9 mouse cellular contexts compared by ENCODE assay signal in the genomic region with DNA sequence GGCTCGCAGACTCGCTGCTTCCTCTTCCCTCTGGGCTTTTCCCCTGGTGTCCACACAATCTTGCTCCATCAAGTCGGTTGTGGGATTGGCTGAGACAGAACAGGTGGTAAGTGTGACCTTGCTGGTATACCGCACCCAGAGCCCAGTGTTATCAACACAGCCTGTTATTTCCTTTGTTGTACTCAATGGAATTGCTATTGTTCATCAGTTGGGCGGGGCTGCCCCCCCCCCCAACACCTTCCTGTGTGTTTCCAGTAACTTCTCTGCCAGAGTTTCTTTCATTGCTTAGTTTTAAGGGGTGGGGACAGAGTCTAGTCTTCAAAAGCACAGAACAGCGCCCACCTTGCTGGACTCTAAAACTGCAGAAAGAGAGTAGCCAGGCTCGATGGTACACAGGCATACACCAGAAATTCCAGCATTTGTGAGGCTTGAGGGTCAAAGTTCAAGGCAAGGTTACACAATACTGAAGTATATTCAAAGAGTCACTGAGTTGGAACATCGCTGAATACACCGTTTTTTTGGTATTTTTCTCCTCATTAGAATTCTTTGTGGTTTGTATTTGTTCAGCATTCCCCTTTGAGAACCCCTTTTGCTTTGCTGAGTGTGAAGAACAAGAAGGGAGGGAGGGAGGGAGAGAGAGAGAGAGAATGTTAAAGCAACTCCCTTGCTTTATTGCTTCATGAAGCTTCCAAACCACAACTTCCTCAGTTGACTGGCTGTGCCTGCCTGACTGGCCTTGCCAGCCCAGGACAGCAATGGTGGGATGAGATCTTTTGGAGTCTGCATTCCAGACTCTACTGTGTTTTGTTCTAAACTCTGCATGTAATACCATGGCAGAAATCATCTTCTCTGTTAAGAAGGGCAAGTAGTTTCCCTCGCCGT. TPM values are rescaled to one million over a fixed set of nuclear protein-coding genes. Genes with fewer than 3 reads are reported as not detected.
DNase-seq lines count a peak whose midpoint lies in the region; ATAC-seq and TF ChIP-seq lines count a peak whose summit lies in the region.
"Had no signal": no experiment of that assay in that cellular context is flagged by ENCODE, and none has a peak within 500 bp of the region (broad histone marks: within the 10 kb centered on the region; RNA-seq: fewer than 3 reads in every experiment).

No protein-coding gene starts in this region.

- peak overlapping the region; percentile 41; the same call in 1 of the 2 replicates for H3K27ac ChIP-seq in intestine, postnatal 0 days (ENCODE audit: low read depth, low read length)
- no peak overlapping the region for H3K27ac ChIP-seq in forebrain, embryonic 10.5 days
- H3K27ac ChIP-seq: hindbrain, embryonic 15.5 days had no signal

- no peaks in the 10 kb centered on the region for H3K9me3 ChIP-seq in intestine, postnatal 0 days (ENCODE audit: control insufficient read depth)
- H3K9me3 ChIP-seq in forebrain, embryonic 10.5 days, result no peaks in the 10 kb centered on the region
- H3K9me3 ChIP-seq: hindbrain, embryonic 15.5 days had no signal

- DNase-seq in gastrocnemius, postnatal 25 days, result peak; percentile 47
- DNase-seq in gastrocnemius, postnatal 4 days (ENCODE audit: low spot score in 2 of 2), result no peak
- DNase-seq in R1 (ENCODE audit: low read depth, low spot score), result peak; percentile 100
- DNase-seq in forebrain, embryonic 10.5 days (ENCODE audit: extremely low spot score, low spot score), result no peak
- no peak for DNase-seq in retina, embryonic 14.5 days (ENCODE audit: low spot score)
- DNase-seq in left cerebral cortex, postnatal 4 days, result no peak

- peaks cover 9% of the 10 kb centered on the region; the same call in 1 of the 2 replicates for H3K4me1 ChIP-seq in intestine, postnatal 0 days (replicated peaks; ENCODE audit: control insufficient read depth, insufficient read depth, low read length)
- H3K4me1 ChIP-seq in forebrain, embryonic 10.5 days, result peaks cover 16% of the 10 kb centered on the region

- peak; percentile 47; the same call in 1 of the 2 replicates for TF ChIP-seq CTCF in intestine, postnatal 0 days (IDR thresholded peaks at IDR 0.05; ENCODE audit: low read depth)

- H3K4me3 ChIP-seq in intestine, postnatal 0 days (ENCODE audit: low read depth, low read length), result no peak overlapping the region
- no peak overlapping the region for H3K4me3 ChIP-seq in forebrain, embryonic 10.5 days
- H3K4me3 ChIP-seq: hindbrain, embryonic 15.5 days had no signal

- intact Hi-C loops in left cerebral cortex, postnatal 4 days (cut with DNase I), result loop anchor here (10.0 kb wide), 1 partner anchor 143 kb away; the partner anchor contains the start of genes Gm10638 and Siah1a

- 39% methylated on average over 11 of the region's 11 CpGs for WGBS in intestine, postnatal 0 days
- 77% methylated on average over 11 of the region's 11 CpGs for WGBS in forebrain, embryonic 10.5 days

- peak; percentile 77 for ATAC-seq in intestine, postnatal 0 days
- ATAC-seq in megakaryocyte progenitor cell, adult 5-6 weeks (replicated peaks; ENCODE audit: poor library complexity), result peak; percentile 72

- no peaks in the 10 kb centered on the region for H3K36me3 ChIP-seq in intestine, postnatal 0 days (ENCODE audit: control insufficient read depth, insufficient read depth)
- H3K36me3 ChIP-seq in forebrain, embryonic 10.5 days (replicated peaks), result no peaks in the 10 kb centered on the region
- H3K36me3 ChIP-seq: hindbrain, embryonic 15.5 days had no signal

- no peaks in the 10 kb centered on the region for H3K27me3 ChIP-seq in intestine, postnatal 0 days (replicated peaks; ENCODE audit: control insufficient read depth, insufficient read depth, low read length)
- H3K27me3 ChIP-seq in forebrain, embryonic 10.5 days (ENCODE audit: poor library complexity, severe bottlenecking), result no peaks in the 10 kb centered on the region
- H3K27me3 ChIP-seq: hindbrain, embryonic 15.5 days had no signal

- H3K9ac ChIP-seq in intestine, postnatal 0 days (ENCODE audit: low read depth, low read length), result no peak overlapping the region
- H3K9ac ChIP-seq: hindbrain, embryonic 15.5 days had no signal

- H3K4me2 ChIP-seq in intestine, postnatal 0 days (replicated peaks; ENCODE audit: low read depth), result peak overlapping the region; percentile 21; the same call in 1 of the 2 replicates
- H3K4me2 ChIP-seq: hindbrain, embryonic 15.5 days had no signal

RNA-seq across cellular contexts. Expression of gene N4bp1, which starts 3.2 kb away (rescaled TPM):
- 10 to 100 TPM; 14.3 to 14.9 TPM for total RNA-seq in gastrocnemius, postnatal 25 days (2021)
- total RNA-seq in gastrocnemius, postnatal 4 days (2021), result 10 to 100 TPM; 24.9 to 25.0 TPM
- polyA plus RNA-seq in intestine, postnatal 0 days (2015; fragmentation: Nextera tagmentation; extraction: Ambion mirVana), result 5.4 and 6.2 TPM in 2 replicates
- total RNA-seq in megakaryocyte progenitor cell, adult 5-6 weeks (2015), result 21.9 and 24.0 TPM in 2 replicates
- 15.8 and 19.6 TPM in 2 replicates for total RNA-seq in megakaryocyte progenitor cell, adult 5-6 weeks (2017)
- 9.5 and 10.6 TPM in 2 replicates for polyA plus RNA-seq in forebrain, embryonic 10.5 days (2016; fragmentation: Nextera tagmentation; extraction: Ambion mirVana)
- total RNA-seq in left cerebral cortex, postnatal 4 days (2021), result 10 to 100 TPM; 28.0 to 28.5 TPM

Comparison
In these comparisons a context has a peak if more than half of its experiments do, and no peak if none do; other contexts are left out.
1. DNase-seq: peak in gastrocnemius, postnatal 25 days (single experiment) and R1 (single experiment); none in gastrocnemius, postnatal 4 days (0 of 2), forebrain, embryonic 10.5 days (single experiment), retina, embryonic 14.5 days (single experiment) and left cerebral cortex, postnatal 4 days (single experiment).